Mouse (Mus musculus): ENCODE measurements around the gene Tmem198b. TPM values are rescaled to one million over a fixed set of nuclear protein-coding genes. Genes with fewer than 3 reads are reported as not detected.
"Not testable (repeated sequence)": the region's sequence is repeated elsewhere in the genome, so short reads cannot be mapped to it uniquely, and the experiment has no call there.

Tmem198b gene
- polyA plus RNA-seq, 1 experiment from 2014 or later = 18.9 TPM

- Histone ChIP-seq H3K9me3 (ENCODE audit: control insufficient read depth, low read length) (no peaks in the 10 kb centered on the region), H3K27ac (replicated peaks; ENCODE audit: low read depth, low read length) (no peak overlapping the region), H3K4me1 (ENCODE audit: control insufficient read depth, insufficient read depth, low read length) (no peaks in the 10 kb centered on the region), H3K9ac (ENCODE audit: low read length) (no peak overlapping the region), H3K4me3 (ENCODE audit: low read depth, low read length) (no peak overlapping the region), H3K4me2 (ENCODE audit: low read depth, severe bottlenecking) (no peak overlapping the region), H3K36me3 (ENCODE audit: control insufficient read depth, insufficient read depth, low read length) (peaks cover 19% of the 10 kb centered on the region; the same call in 1 of the 2 replicates), H3K27me3 (ENCODE audit: control insufficient read depth, insufficient read depth, low read length) (no peaks in the 10 kb centered on the region)
- DNase-seq (ENCODE audit: low spot score) = no peak
- ATAC-seq (ENCODE audit: insufficient number of reproducible peaks, low FRiP score, low TSS enrichment, low read depth) = no peak
Observed at GRCm38 (mm10) chr10:128837400-128837799, 33.2 kb upstream of the Tmem198b start.

DNA sequence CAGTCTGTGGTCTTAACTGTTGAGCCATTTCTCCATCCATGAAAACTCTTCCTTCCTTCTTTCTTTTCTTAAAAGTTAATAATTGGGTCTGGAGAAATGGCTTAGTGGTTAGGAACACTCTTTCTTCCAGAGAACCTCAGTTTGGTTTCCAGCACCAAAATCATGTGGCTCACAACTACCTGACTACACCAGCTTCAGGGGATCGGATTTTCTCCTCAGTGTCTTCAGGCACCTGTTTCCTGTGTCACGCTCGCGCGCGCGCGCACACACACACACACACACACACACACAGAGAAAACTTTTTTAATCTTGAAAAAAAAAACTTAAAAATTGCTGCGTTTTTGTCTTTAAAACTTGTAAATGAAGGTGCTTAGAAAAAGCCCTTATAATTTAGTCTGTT, 19.7 kb upstream of the Tmem198b start:
- H3K27ac ChIP-seq (replicated peaks; ENCODE audit: low read depth, low read length) = no peak overlapping the region
- WGBS = 97% methylated on average over 9 of the region's 9 CpGs
- ATAC-seq (ENCODE audit: insufficient number of reproducible peaks, low FRiP score, low TSS enrichment, low read depth) = no peak
- peaks cover 2% of the 10 kb centered on the region; the same call in 1 of the 2 replicates for H3K36me3 ChIP-seq (ENCODE audit: control insufficient read depth, insufficient read depth, low read length)
- H3K9ac ChIP-seq (ENCODE audit: low read length) = no peak overlapping the region
- no peaks in the 10 kb centered on the region for H3K27me3 ChIP-seq (ENCODE audit: control insufficient read depth, insufficient read depth, low read length)
- DNase-seq (ENCODE audit: low spot score) = no peak
- no peak overlapping the region for H3K4me3 ChIP-seq (ENCODE audit: low read depth, low read length)
- 0 out of 2 replicates have a peak, but pooled peaks cover 3% of the 10 kb centered on the region for H3K4me1 ChIP-seq (ENCODE audit: control insufficient read depth, insufficient read depth, low read length)
- H3K4me2 ChIP-seq (ENCODE audit: low read depth, severe bottlenecking) = no peak overlapping the region
- H3K9me3 ChIP-seq (ENCODE audit: control insufficient read depth, low read length) = no peaks in the 10 kb centered on the region

- H3K4me2 ChIP-seq (ENCODE audit: low read depth, severe bottlenecking) = peak overlapping the region; percentile 75; the same call in 1 of the 2 replicates
- peak overlapping the region; percentile 91 for H3K4me3 ChIP-seq (ENCODE audit: low read depth, low read length)
- not testable (repeated sequence) for H3K27ac ChIP-seq (replicated peaks; ENCODE audit: low read depth, low read length); ATAC-seq (ENCODE audit: insufficient number of reproducible peaks, low FRiP score, low TSS enrichment, low read depth); H3K9ac ChIP-seq (ENCODE audit: low read length); DNase-seq (ENCODE audit: low spot score); H3K9me3 ChIP-seq (ENCODE audit: control insufficient read depth, low read length); H3K27me3 ChIP-seq (ENCODE audit: control insufficient read depth, insufficient read depth, low read length); H3K36me3 ChIP-seq (ENCODE audit: control insufficient read depth, insufficient read depth, low read length); H3K4me1 ChIP-seq (ENCODE audit: control insufficient read depth, insufficient read depth, low read length)
- 75% methylated on average over 4 of the region's 4 CpGs for WGBS
Observed at GRCm38 (mm10) chr10:128823087-128823486, 18.9 kb upstream of the Tmem198b start.

GRCm38 (mm10) chr10:128822135-128822534, 18.0 kb upstream of the Tmem198b start:
- H3K27ac ChIP-seq (replicated peaks; ENCODE audit: low read depth, low read length) = no peak overlapping the region; the same call in 1 of the 2 replicates
- H3K4me3 ChIP-seq (ENCODE audit: low read depth, low read length) = peak overlapping the region; percentile 91
- ATAC-seq (ENCODE audit: insufficient number of reproducible peaks, low FRiP score, low TSS enrichment, low read depth) = peak; percentile 9; the same call in 1 of the 2 replicates
- DNase-seq (ENCODE audit: low spot score) = no peak
- H3K9me3 ChIP-seq (ENCODE audit: control insufficient read depth, low read length) = no peaks in the 10 kb centered on the region
- H3K27me3 ChIP-seq (ENCODE audit: control insufficient read depth, insufficient read depth, low read length) = no peaks in the 10 kb centered on the region
- H3K4me1 ChIP-seq (ENCODE audit: control insufficient read depth, insufficient read depth, low read length) = 0 out of 2 replicates have a peak, but pooled peaks cover 3% of the 10 kb centered on the region
- WGBS = 4% methylated on average over 13 of the region's 13 CpGs
- H3K9ac ChIP-seq (ENCODE audit: low read length) = peak overlapping the region; percentile 78
- peak overlapping the region; percentile 75 for H3K4me2 ChIP-seq (ENCODE audit: low read depth, severe bottlenecking)
- peaks cover 9% of the 10 kb centered on the region; the same call in 1 of the 2 replicates for H3K36me3 ChIP-seq (ENCODE audit: control insufficient read depth, insufficient read depth, low read length)

GRCm38 (mm10) chr10:128821358-128822056, 17.3 kb upstream of the Tmem198b start, which contains the start of gene Ormdl2:
Gene Ormdl2, minus strand, starts transcription at chr10:128821645.
- H3K27ac ChIP-seq (replicated peaks; ENCODE audit: low read depth, low read length) = no peak within 1 kb of the TSS; the same call in 1 of the 2 replicates
- no peaks in the 10 kb centered on the region for H3K9me3 ChIP-seq (ENCODE audit: control insufficient read depth, low read length)
- ATAC-seq (ENCODE audit: insufficient number of reproducible peaks, low FRiP score, low TSS enrichment, low read depth) (peak; percentile 100), DNase-seq (ENCODE audit: low spot score) (peak; percentile 99)
- H3K9ac ChIP-seq (ENCODE audit: low read length) = peak within 1 kb of the TSS; percentile 78
- under 1% methylated on average over 46 of the region's 46 CpGs for WGBS
- H3K4me1 ChIP-seq (ENCODE audit: control insufficient read depth, insufficient read depth, low read length) = 0 out of 2 replicates have a peak, but pooled peaks cover 3% of the 10 kb centered on the region
- H3K4me3 ChIP-seq (ENCODE audit: low read depth, low read length) = peak within 1 kb of the TSS; percentile 91
- peak within 1 kb of the TSS; percentile 75 for H3K4me2 ChIP-seq (ENCODE audit: low read depth, severe bottlenecking)
- H3K36me3 ChIP-seq (ENCODE audit: control insufficient read depth, insufficient read depth, low read length) = peaks cover 10% of the 10 kb centered on the region; the same call in 1 of the 2 replicates
- no peaks in the 10 kb centered on the region for H3K27me3 ChIP-seq (ENCODE audit: control insufficient read depth, insufficient read depth, low read length)

- H3K9me3 ChIP-seq (ENCODE audit: control insufficient read depth, low read length) = no peaks in the 10 kb centered on the region
- H3K36me3 ChIP-seq (ENCODE audit: control insufficient read depth, insufficient read depth, low read length) = peaks cover 12% of the 10 kb centered on the region; the same call in 1 of the 2 replicates
- 92% methylated on average over 4 of the region's 4 CpGs for WGBS
- H3K4me3 ChIP-seq (ENCODE audit: low read depth, low read length) = no peak overlapping the region
- 0 out of 2 replicates have a peak, but pooled peaks cover 3% of the 10 kb centered on the region for H3K4me1 ChIP-seq (ENCODE audit: control insufficient read depth, insufficient read depth, low read length)
- H3K9ac ChIP-seq (ENCODE audit: low read length) = no peak overlapping the region
- H3K27ac ChIP-seq (replicated peaks; ENCODE audit: low read depth, low read length) = no peak overlapping the region
- no peaks in the 10 kb centered on the region for H3K27me3 ChIP-seq (ENCODE audit: control insufficient read depth, insufficient read depth, low read length)
- H3K4me2 ChIP-seq (ENCODE audit: low read depth, severe bottlenecking) = no peak overlapping the region; the same call in 1 of the 2 replicates
- ATAC-seq (ENCODE audit: insufficient number of reproducible peaks, low FRiP score, low TSS enrichment, low read depth) (no peak), DNase-seq (ENCODE audit: low spot score) (no peak)
Observed at GRCm38 (mm10) chr10:128820217-128820616, 16.0 kb upstream of the Tmem198b start.

DNA sequence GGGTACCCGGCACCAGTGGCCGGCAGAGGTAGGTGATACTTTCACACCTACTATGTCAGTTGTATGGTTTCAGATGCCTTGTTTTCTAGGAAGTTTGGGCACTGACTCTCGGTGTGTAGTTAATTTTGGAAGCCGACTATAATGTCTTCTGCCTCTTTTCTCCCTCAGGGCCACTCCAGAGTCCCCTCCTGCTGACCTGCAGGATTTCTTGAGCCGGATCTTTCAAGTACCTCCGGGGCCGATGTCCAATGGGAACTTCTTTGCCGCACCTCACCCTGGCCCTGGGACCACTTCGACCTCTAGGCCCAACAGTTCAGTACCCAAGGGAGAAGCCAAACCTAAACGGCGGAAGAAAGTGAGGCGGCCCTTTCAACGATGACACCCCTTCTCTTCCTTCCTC, 12.9 kb upstream of the Tmem198b start, which contains the start of gene Sarnp:
Gene Sarnp (plus strand): TSS at position 301 of the 400 bp plus-strand sequence.
- H3K27ac ChIP-seq (replicated peaks; ENCODE audit: low read depth, low read length) = no peak within 1 kb of the TSS
- no peaks in the 10 kb centered on the region for H3K4me1 ChIP-seq (ENCODE audit: control insufficient read depth, insufficient read depth, low read length)
- no peak within 1 kb of the TSS for H3K4me3 ChIP-seq (ENCODE audit: low read depth, low read length)
- H3K9ac ChIP-seq (ENCODE audit: low read length) = no peak within 1 kb of the TSS
- WGBS = 90% methylated on average over 13 of the region's 13 CpGs
- no peak for DNase-seq (ENCODE audit: low spot score)
- H3K9me3 ChIP-seq (ENCODE audit: control insufficient read depth, low read length) = no peaks in the 10 kb centered on the region
- H3K27me3 ChIP-seq (ENCODE audit: control insufficient read depth, insufficient read depth, low read length) = no peaks in the 10 kb centered on the region
- ATAC-seq (ENCODE audit: insufficient number of reproducible peaks, low FRiP score, low TSS enrichment, low read depth) = no peak
- peaks cover 17% of the 10 kb centered on the region; the same call in 1 of the 2 replicates for H3K36me3 ChIP-seq (ENCODE audit: control insufficient read depth, insufficient read depth, low read length)
- no peak within 1 kb of the TSS for H3K4me2 ChIP-seq (ENCODE audit: low read depth, severe bottlenecking)

DNA sequence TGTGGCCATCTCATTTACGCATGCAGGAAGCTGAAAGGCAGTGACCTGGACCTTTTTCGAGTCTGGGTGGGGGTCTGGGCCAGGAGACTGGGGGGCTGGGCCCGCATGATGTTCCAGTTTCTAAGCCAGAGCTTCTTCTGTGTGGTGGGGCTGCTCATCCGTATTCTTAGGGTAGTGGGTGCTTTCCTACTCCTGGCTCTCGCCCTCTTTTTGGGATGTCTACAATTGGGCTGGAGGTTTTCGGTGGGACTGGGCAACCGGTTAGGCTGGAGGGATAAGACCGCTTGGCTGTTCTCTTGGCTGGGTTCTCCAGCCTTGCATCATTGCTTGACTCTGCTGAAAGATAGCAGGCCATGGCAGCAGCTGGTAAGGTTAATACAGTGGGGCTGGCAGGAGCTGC, 2.8 kb upstream of the Tmem198b start:
- ATAC-seq (ENCODE audit: insufficient number of reproducible peaks, low FRiP score, low TSS enrichment, low read depth) (no peak), DNase-seq (ENCODE audit: low spot score) (no peak)
- Histone ChIP-seq H3K36me3 (ENCODE audit: control insufficient read depth, insufficient read depth, low read length) (0 out of 2 replicates have a peak, but pooled peaks cover 2% of the 10 kb centered on the region), H3K27ac (replicated peaks; ENCODE audit: low read depth, low read length) (no peak overlapping the region), H3K9me3 (ENCODE audit: control insufficient read depth, low read length) (no peaks in the 10 kb centered on the region), H3K27me3 (ENCODE audit: control insufficient read depth, insufficient read depth, low read length) (no peaks in the 10 kb centered on the region), H3K4me1 (ENCODE audit: control insufficient read depth, insufficient read depth, low read length) (peaks cover 20% of the 10 kb centered on the region), H3K9ac (ENCODE audit: low read length) (no peak overlapping the region), H3K4me3 (ENCODE audit: low read depth, low read length) (peak overlapping the region; percentile 81; the same call in 1 of the 2 replicates), H3K4me2 (ENCODE audit: low read depth, severe bottlenecking) (peak overlapping the region; percentile 24; the same call in 1 of the 2 replicates)
- WGBS = 91% methylated on average over 8 of the region's 8 CpGs
